Mouse (Mus musculus) small intestine, adult 2 months (tissue): Measurements from ENCODE around the gene Slc7a12. TPM values are rescaled to one million over a fixed set of nuclear protein-coding genes. Genes with fewer than 3 reads are reported as not detected.

Experiments used
- H3K27ac ChIP-seq: fragments of 200-500 bp; 2 replicates; pipeline ENCODE4 v1.5.1; 2012; ENCODE audit warnings: low read depth, low read length, control low read depth, inconsistent platforms; ENCODE audit not compliant: insufficient read depth
- H3K27me3 ChIP-seq: fragments of 200-500 bp; 2 replicates; pipeline ENCODE4 v1.6.1; 2012; ENCODE audit warnings: mild to moderate bottlenecking, moderate library complexity, low read length, inconsistent platforms; ENCODE audit not compliant: control insufficient read depth, insufficient read depth
- H3K36me3 ChIP-seq: fragments of 200-500 bp; 2 replicates; pipeline ENCODE4 v1.6.1; 2012; ENCODE audit warnings: mild to moderate bottlenecking, low read length, control low read depth, inconsistent platforms; ENCODE audit not compliant: control insufficient read depth, insufficient read depth
- H3K4me1 ChIP-seq: fragments of 200-500 bp; 2 replicates; pipeline ENCODE4 v1.6.1; 2012; ENCODE audit warnings: low read length, inconsistent platforms, mixed read lengths; ENCODE audit not compliant: control insufficient read depth, insufficient read depth, insufficient read length
- H3K4me3 ChIP-seq: fragments of 200-500 bp; 2 replicates; pipeline ENCODE4 v1.5.1; 2012; ENCODE audit warnings: low read depth, mild to moderate bottlenecking, control low read depth, inconsistent platforms, low read length, moderate library complexity
- CTCF ChIP-seq: fragments of 200-500 bp; IDR thresholded peaks from 2 replicates; pipeline ENCODE4 v1.5.1; 2012; ENCODE audit warnings: low read depth, mild to moderate bottlenecking, control low read depth, inconsistent platforms, low read length, moderate library complexity, mixed read lengths; ENCODE audit not compliant: insufficient replicate concordance, insufficient read length; ENCODE audit errors: extremely low read depth
- POLR2A ChIP-seq: fragments of 200-500 bp; IDR thresholded peaks from 2 replicates; pipeline ENCODE4 v1.6.1; 2012; ENCODE audit warnings: low read depth, mild to moderate bottlenecking, control low read depth, inconsistent platforms, low read length, moderate library complexity
- WGBS: fragments of 180-500 bp; shearing (Covaris S2); methylation state at CpG from one replicate; pipeline ENCODE4 v1.1.7; 2018; 5-methylcytosine and 5-hydroxymethylcytosine counted together
- polyA plus RNA-seq: library from polyadenylated mRNA; depleted of rRNA; stranded (reverse); fragments of >200 nt; gene quantifications from 2 replicates; pipeline ENCODE4 v1.2.3, GENCODE M21; 2012; rRNA removed

Slc7a12 gene
- not detected in 2 replicates for polyA plus RNA-seq

GRCm38 (mm10) chr3:14480397-14480796 lies at the start of gene Slc7a12:
Gene Slc7a12, plus strand, starts transcription at chr3:14480697.
- H3K27me3 ChIP-seq = no peaks in the 10 kb centered on the region
- H3K4me1 ChIP-seq = no peaks in the 10 kb centered on the region
- H3K36me3 ChIP-seq = no peaks in the 10 kb centered on the region
- no peak within 1 kb of the TSS for H3K27ac ChIP-seq
- TF ChIP-seq CTCF = no peak
- TF ChIP-seq POLR2A = no peak
- H3K4me3 ChIP-seq = no peak within 1 kb of the TSS

DNA sequence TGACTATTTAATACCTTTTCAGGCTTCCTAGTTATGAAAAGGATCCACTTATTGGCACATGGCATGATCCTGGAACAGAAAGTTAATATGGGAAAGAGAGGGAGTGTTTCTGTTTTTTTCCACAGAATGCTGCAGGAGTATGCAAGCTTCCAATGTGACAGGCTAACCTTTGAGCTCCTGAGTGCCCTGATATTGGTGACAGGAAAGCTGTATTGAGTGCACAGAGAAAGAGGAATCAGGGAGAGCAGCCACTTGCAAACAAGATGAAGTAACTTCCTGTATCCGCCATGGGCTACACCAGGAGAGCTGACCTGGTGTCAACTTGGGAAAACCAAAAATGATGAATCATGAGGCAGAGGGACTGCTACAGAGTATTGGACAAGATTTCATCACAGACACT lies 48.1 kb upstream of the Slc7a12 start:
- WGBS = 79% methylated on average over 1 of the region's 1 CpGs
- TF ChIP-seq POLR2A (no peak), CTCF (no peak)
- Histone ChIP-seq H3K27ac (no peak overlapping the region), H3K27me3 (no peaks in the 10 kb centered on the region), H3K36me3 (no peaks in the 10 kb centered on the region), H3K4me1 (no peaks in the 10 kb centered on the region), H3K4me3 (no peak overlapping the region)

- Histone ChIP-seq H3K27ac (no peak overlapping the region), H3K27me3 (no peaks in the 10 kb centered on the region), H3K4me3 (no peak overlapping the region), H3K4me1 (no peaks in the 10 kb centered on the region), H3K36me3 (no peaks in the 10 kb centered on the region)
- 65% methylated on average over 4 of the region's 4 CpGs for WGBS
- no peak for TF ChIP-seq POLR2A
- no peak for TF ChIP-seq CTCF
These were observed 34.5 kb upstream of the Slc7a12 start for GRCm38 (mm10) chr3:14446015-14446414.

- Histone ChIP-seq H3K4me1 (no peaks in the 10 kb centered on the region), H3K36me3 (no peaks in the 10 kb centered on the region), H3K27ac (no peak overlapping the region), H3K27me3 (no peaks in the 10 kb centered on the region), H3K4me3 (no peak overlapping the region)
- TF ChIP-seq POLR2A (no peak), CTCF (no peak)
- WGBS = 94% methylated on average over 4 of the region's 4 CpGs
These were observed 33.8 kb upstream of the Slc7a12 start for GRCm38 (mm10) chr3:14446691-14447090.

Other genes with a start within 250 kb of the Slc7a12 start
- 0.23 and 0.55 TPM in 2 replicates for gene 1810022K09Rik, start 130.6 kb downstream of the Slc7a12 start, polyA plus RNA-seq
- 4.8 and 14.1 TPM in 2 replicates for gene Car13, start 161.0 kb downstream of the Slc7a12 start, polyA plus RNA-seq